In genomic region chr2:108935981-108936762, GRCm38 (mm10) we compare ENCODE assay signal across 14 mouse cellular contexts.
DNase-seq lines count a peak whose midpoint lies in the region; ATAC-seq and TF ChIP-seq lines count a peak whose summit lies in the region.
"Had no signal": no experiment of that assay in that cellular context is flagged by ENCODE, and none has a peak within 500 bp of the region (broad histone marks: within the 10 kb centered on the region; RNA-seq: fewer than 3 reads in every experiment).

No protein-coding gene starts in this region.

- H3K9ac ChIP-seq in kidney, postnatal 0 days (ENCODE audit: low read depth, low read length), result no peak overlapping the region
- H3K9ac ChIP-seq in hindbrain, embryonic 15.5 days, result no peak overlapping the region
- H3K9ac ChIP-seq: limb, embryonic 13.5 days; neural tube, embryonic 15.5 days had no signal

- no peak for TF ChIP-seq POLR2A in kidney, adult 2 months (IDR thresholded peaks at IDR 0.05; ENCODE audit: low read depth, low read length)

- no peak for ATAC-seq in kidney, postnatal 0 days (replicated peaks; ENCODE audit: low FRiP score, low read depth)
- ATAC-seq in hindbrain, embryonic 15.5 days (ENCODE audit: low FRiP score, low read depth), result 0 out of 2 replicates have a peak, but pooled peaks have one; percentile 34
- ATAC-seq in frontal cortex, adult (ENCODE audit: low TSS enrichment), result no peak

- H3K27me3 ChIP-seq in kidney, postnatal 0 days (ENCODE audit: insufficient read depth, low read length), result no peaks in the 10 kb centered on the region
- no peaks in the 10 kb centered on the region for H3K27me3 ChIP-seq in hindbrain, embryonic 15.5 days
- H3K27me3 ChIP-seq in kidney, adult 2 months (replicated peaks; ENCODE audit: control insufficient read depth, insufficient read depth, low read length), result no peaks in the 10 kb centered on the region; the same call in 1 of the 2 replicates
- H3K27me3 ChIP-seq: limb, embryonic 13.5 days; neural tube, embryonic 15.5 days had no signal

- H3K4me1 ChIP-seq in kidney, postnatal 0 days (replicated peaks; ENCODE audit: insufficient read depth, low read length), result no peaks in the 10 kb centered on the region
- no peaks in the 10 kb centered on the region for H3K4me1 ChIP-seq in hindbrain, embryonic 15.5 days (replicated peaks)
- no peaks in the 10 kb centered on the region for H3K4me1 ChIP-seq in kidney, adult 2 months (ENCODE audit: control insufficient read depth, insufficient read depth, low read length)
- H3K4me1 ChIP-seq: limb, embryonic 13.5 days; neural tube, embryonic 15.5 days had no signal

- 60% methylated on average over 5 of the region's 5 CpGs for WGBS in kidney, postnatal 0 days
- WGBS in hindbrain, embryonic 15.5 days, result 37% methylated on average over 5 of the region's 5 CpGs
- 69% methylated on average over 5 of the region's 5 CpGs for WGBS in kidney, adult 2 months

- no peak overlapping the region for H3K4me2 ChIP-seq in kidney, postnatal 0 days (ENCODE audit: low read length)
- H3K4me2 ChIP-seq in hindbrain, embryonic 15.5 days, result peak overlapping the region; percentile 8; the same call in 1 of the 2 replicates
- H3K4me2 ChIP-seq: limb, embryonic 13.5 days; neural tube, embryonic 15.5 days had no signal

- H3K27ac ChIP-seq in kidney, postnatal 0 days, result no peak overlapping the region
- no peak overlapping the region for H3K27ac ChIP-seq in hindbrain, embryonic 15.5 days (replicated peaks)
- H3K27ac ChIP-seq in kidney, adult 2 months (ENCODE audit: insufficient read depth, low read depth, low read length), result no peak overlapping the region
- H3K27ac ChIP-seq: limb, embryonic 13.5 days; neural tube, embryonic 15.5 days had no signal

- no peaks in the 10 kb centered on the region for H3K36me3 ChIP-seq in kidney, postnatal 0 days (ENCODE audit: insufficient read depth, low read length)
- no peaks in the 10 kb centered on the region for H3K36me3 ChIP-seq in hindbrain, embryonic 15.5 days
- H3K36me3 ChIP-seq in kidney, adult 2 months (ENCODE audit: control insufficient read depth, insufficient read depth, low read length), result no peaks in the 10 kb centered on the region
- H3K36me3 ChIP-seq: limb, embryonic 13.5 days; neural tube, embryonic 15.5 days had no signal

- H3K4me3 ChIP-seq in kidney, postnatal 0 days (replicated peaks; ENCODE audit: low read depth, low read length), result no peak overlapping the region
- H3K4me3 ChIP-seq in hindbrain, embryonic 15.5 days, result no peak overlapping the region
- no peak overlapping the region for H3K4me3 ChIP-seq in kidney, adult 2 months (ENCODE audit: insufficient read depth, low read depth, low read length)
- H3K4me3 ChIP-seq: limb, embryonic 13.5 days; neural tube, embryonic 15.5 days had no signal

- H3K9me3 ChIP-seq in kidney, postnatal 0 days (replicated peaks; ENCODE audit: low read length), result no peaks in the 10 kb centered on the region
- no peaks in the 10 kb centered on the region for H3K9me3 ChIP-seq in hindbrain, embryonic 15.5 days
- H3K9me3 ChIP-seq: limb, embryonic 13.5 days; neural tube, embryonic 15.5 days had no signal

- DNase-seq in kidney, postnatal 0 days (ENCODE audit: low spot score), result peak; percentile 46
- no peak for DNase-seq in kidney, postnatal 25 days
- DNase-seq in right cerebral cortex, postnatal 4 days, result peak; percentile 8
- no peak for DNase-seq in right cerebral cortex, postnatal 10 days (ENCODE audit: low spot score in 2 of 2)
- no peak for DNase-seq in kidney, adult 2 months
- no peak for DNase-seq in adrenal gland, postnatal 25 days
- DNase-seq: heart, adult 18-20 months; layer of hippocampus, postnatal 36 days; right cerebral cortex, postnatal 25 days; thymus, postnatal 14 days had no signal

- TF ChIP-seq CTCF in kidney, postnatal 0 days (IDR thresholded peaks at IDR 0.05; ENCODE audit: low read depth), result no peak
- TF ChIP-seq CTCF in kidney, adult 2 months (conservative IDR thresholded peaks at IDR 0.05; ENCODE audit: insufficient read depth, insufficient read length, low read depth, low read length), result no peak

Comparison
In these comparisons a context has a peak if more than half of its experiments do, and no peak if none do; other contexts are left out.
1. DNase-seq: peak in kidney, postnatal 0 days (single experiment) and right cerebral cortex, postnatal 4 days (single experiment); none in kidney, postnatal 25 days (0 of 2), right cerebral cortex, postnatal 10 days (0 of 2), kidney, adult 2 months (single experiment) and adrenal gland, postnatal 25 days (single experiment).